Mouse (Mus musculus): ENCODE data around the gene Hoxb6.

- TF ChIP-seq CTCF (IDR thresholded peaks at IDR 0.05; ENCODE audit: control insufficient read depth, insufficient read depth, low read length) (no peak), POLR2A (IDR thresholded peaks at IDR 0.05; ENCODE audit: borderline replicate concordance, control insufficient read depth, low read depth, low read length) (no peak)
Observed at GRCm38 (mm10) chr11:96269869-96270268, 22.4 kb upstream of the Hoxb6 start.
